Mouse (Mus musculus): ENCODE measurements around the gene Agmat.

- TF ChIP-seq POLR2A (IDR thresholded peaks at IDR 0.05; ENCODE audit: borderline replicate concordance, extremely low read depth, insufficient read depth, insufficient read length, poor library complexity, severe bottlenecking) (no peak), CTCF (IDR thresholded peaks at IDR 0.05; ENCODE audit: borderline replicate concordance, extremely low read depth, insufficient read depth, insufficient read length) (no peak)
Measured at GRCm38 (mm10) chr4:141746578-141747346, at the start of gene Agmat.
